Comparison of ENCODE assay signal across 12 mouse cellular contexts in the genomic region with DNA sequence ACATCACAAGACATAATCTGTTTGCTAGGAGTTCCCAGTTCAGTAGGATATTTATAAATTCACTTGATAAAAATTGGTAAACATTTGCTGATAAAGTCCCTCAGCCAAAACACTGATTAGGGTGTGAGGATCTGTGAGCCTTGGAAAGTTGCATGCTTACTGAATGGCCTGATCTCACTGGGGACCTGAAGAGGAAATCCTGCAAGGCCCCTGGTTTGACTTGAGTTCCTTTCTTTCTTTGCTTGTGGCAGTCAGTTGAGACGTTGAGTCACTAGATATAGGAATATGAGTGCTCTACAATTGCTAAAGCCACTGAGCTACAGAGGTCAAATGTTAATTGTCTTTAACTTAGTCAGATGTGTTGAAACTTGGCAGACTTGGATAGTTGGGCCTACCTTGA. TPM values are rescaled to one million over a fixed set of nuclear protein-coding genes. Genes with fewer than 3 reads are reported as not detected.
DNase-seq lines count a peak whose midpoint lies in the region; ATAC-seq lines count a peak whose summit lies in the region.
"Had no signal": no experiment of that assay in that cellular context is flagged by ENCODE, and none has a peak within 500 bp of the region (broad histone marks: within the 10 kb centered on the region; RNA-seq: fewer than 3 reads in every experiment).

No protein-coding gene starts in this region.

- intact Hi-C loops in left cerebral cortex, postnatal 10 days (cut with DNase I): no loop called here

- ATAC-seq in kidney, embryonic 14.5 days (ENCODE audit: low FRiP score, low TSS enrichment): no peak
- no peak for ATAC-seq in heart, embryonic 15.5 days (replicated peaks; ENCODE audit: insufficient number of reproducible peaks, insufficient read depth, low FRiP score, low read depth)
- ATAC-seq: forebrain, embryonic 14.5 days had no signal

- no peak overlapping the region for H3K27ac ChIP-seq in kidney, embryonic 14.5 days (ENCODE audit: low read depth, low read length)
- H3K27ac ChIP-seq in heart, embryonic 15.5 days: peak overlapping the region; percentile 54; the same call in 1 of the 2 replicates
- H3K27ac ChIP-seq: hindbrain, embryonic 10.5 days; neural tube, embryonic 15.5 days had no signal

- H3K9me3 ChIP-seq in kidney, embryonic 14.5 days (ENCODE audit: control insufficient read depth, low read length): no peaks in the 10 kb centered on the region
- H3K9me3 ChIP-seq in heart, embryonic 15.5 days (replicated peaks): no peaks in the 10 kb centered on the region
- H3K9me3 ChIP-seq: hindbrain, embryonic 10.5 days; neural tube, embryonic 15.5 days had no signal

- H3K4me2 ChIP-seq in kidney, embryonic 14.5 days (replicated peaks; ENCODE audit: low read depth, low read length): peak overlapping the region; percentile 50
- peak overlapping the region; percentile 72 for H3K4me2 ChIP-seq in heart, embryonic 15.5 days

- 57% methylated on average over 1 of the region's 1 CpGs for WGBS in kidney, embryonic 14.5 days
- WGBS in heart, embryonic 15.5 days: 31% methylated on average over 1 of the region's 1 CpGs

- DNase-seq in kidney, postnatal 4 days: no peak
- DNase-seq in 3T3-L1 (ENCODE audit: low read depth, low spot score) (peak; percentile 50), adipocyte (ENCODE audit: low spot score) (peak; percentile 31), MN1 (ENCODE audit: low spot score) (no peak)
- DNase-seq in left cerebral cortex, postnatal 10 days (ENCODE audit: extremely low spot score in 1 of 2, low spot score in 2 of 2): no peak
- DNase-seq in ovary, postnatal 10 days (ENCODE audit: low spot score): no peak
- DNase-seq: cerebellum, postnatal 36 days had no signal

- H3K9ac ChIP-seq in kidney, embryonic 14.5 days (ENCODE audit: low read depth, low read length): no peak overlapping the region
- no peak overlapping the region for H3K9ac ChIP-seq in heart, embryonic 15.5 days
- H3K9ac ChIP-seq: neural tube, embryonic 15.5 days had no signal

- no peaks in the 10 kb centered on the region for H3K27me3 ChIP-seq in kidney, embryonic 14.5 days (ENCODE audit: control insufficient read depth, insufficient read depth, low read length)
- H3K27me3 ChIP-seq in heart, embryonic 15.5 days: no peaks in the 10 kb centered on the region
- H3K27me3 ChIP-seq: neural tube, embryonic 15.5 days had no signal

- H3K4me1 ChIP-seq in kidney, embryonic 14.5 days (ENCODE audit: control insufficient read depth, insufficient read depth, low read length): peaks cover 11% of the 10 kb centered on the region; the same call in 1 of the 2 replicates
- peaks cover 20% of the 10 kb centered on the region for H3K4me1 ChIP-seq in heart, embryonic 15.5 days (replicated peaks)

- H3K36me3 ChIP-seq in kidney, embryonic 14.5 days (ENCODE audit: control insufficient read depth, insufficient read depth, low read length): no peaks in the 10 kb centered on the region
- no peaks in the 10 kb centered on the region for H3K36me3 ChIP-seq in heart, embryonic 15.5 days
- H3K36me3 ChIP-seq: hindbrain, embryonic 10.5 days; neural tube, embryonic 15.5 days had no signal

- H3K4me3 ChIP-seq in kidney, embryonic 14.5 days (ENCODE audit: low read length): no peak overlapping the region
- H3K4me3 ChIP-seq in heart, embryonic 15.5 days: peak overlapping the region; percentile 73

RNA-seq across cellular contexts. Expression of a gene that starts 1.8 kb away (rescaled TPM):
- polyA plus RNA-seq in kidney, embryonic 14.5 days (2014; fragmentation: Nextera tagmentation; extraction: Ambion mirVana): 103 and 113 TPM in 2 replicates
- polyA plus RNA-seq in heart, embryonic 15.5 days (2015; fragmentation: Nextera tagmentation; extraction: Ambion mirVana): 81.0 and 91.2 TPM in 2 replicates
- 10 to 100 TPM; 75.4 to 83.2 TPM for total RNA-seq in left cerebral cortex, postnatal 10 days (2021)

RNA-seq across cellular contexts. Expression of a gene that starts 8.8 kb away (rescaled TPM):
- polyA plus RNA-seq in kidney, embryonic 14.5 days (2014; fragmentation: Nextera tagmentation; extraction: Ambion mirVana): 132 and 145 TPM in 2 replicates
- 25.2 and 34.3 TPM in 2 replicates for polyA plus RNA-seq in heart, embryonic 15.5 days (2015; fragmentation: Nextera tagmentation; extraction: Ambion mirVana)
- 10 to 100 TPM; 12.6 to 13.0 TPM for total RNA-seq in left cerebral cortex, postnatal 10 days (2021)

RNA-seq across cellular contexts. Expression of a gene that starts 48.4 kb away (rescaled TPM):
- polyA plus RNA-seq in kidney, embryonic 14.5 days (2014; fragmentation: Nextera tagmentation; extraction: Ambion mirVana): 12.0 and 16.4 TPM in 2 replicates
- 11.2 and 15.8 TPM in 2 replicates for polyA plus RNA-seq in heart, embryonic 15.5 days (2015; fragmentation: Nextera tagmentation; extraction: Ambion mirVana)
- 100 to 1,000 TPM in 1 of 2 experiments, 10 to 100 TPM in 1; 84.6 to 108 TPM for total RNA-seq in left cerebral cortex, postnatal 10 days (2021)

Comparison
In these comparisons a context has a peak if more than half of its experiments do, and no peak if none do; other contexts are left out.
1. DNase-seq: peak in 3T3-L1 (single experiment) and adipocyte (single experiment); none in kidney, postnatal 4 days (0 of 2), left cerebral cortex, postnatal 10 days (0 of 2), ovary, postnatal 10 days (single experiment) and MN1 (single experiment).